Mouse (Mus musculus) liver, adult 2 months (tissue): Measurements from ENCODE around the gene Crocc2.

Experiments used
- CTCF ChIP-seq: fragments of 200-500 bp; IDR thresholded peaks from 2 replicates; pipeline ENCODE4 v1.5.1; 2011; ENCODE audit warnings: low read depth, low read length, control low read depth
- POLR2A ChIP-seq: fragments of 200-500 bp; IDR thresholded peaks from 2 replicates; pipeline ENCODE4 v1.6.1; 2011; ENCODE audit warnings: low read length, control low read depth; ENCODE audit not compliant: insufficient read depth; ENCODE audit errors: extremely low read depth

DNA sequence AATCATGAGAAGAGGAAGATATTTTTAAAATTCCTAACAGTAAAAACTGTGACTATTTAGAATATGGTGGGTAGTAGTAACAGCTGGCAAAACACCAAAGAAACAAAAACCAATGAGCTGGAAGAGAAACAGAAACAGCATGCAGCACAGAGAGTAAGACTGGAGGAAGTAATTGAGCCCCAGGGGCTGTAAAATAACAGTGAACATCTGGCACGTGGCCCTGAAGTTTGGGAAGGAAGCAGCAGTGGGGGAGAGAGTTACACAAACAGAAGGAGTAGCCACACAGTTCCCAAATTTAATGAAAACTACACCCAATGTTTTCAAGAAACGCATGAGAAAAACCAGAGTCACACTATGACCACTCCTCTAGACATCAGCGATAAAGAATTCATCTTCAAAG, 98.7 kb downstream of the Crocc2 start:
- TF ChIP-seq CTCF: no peak
- TF ChIP-seq POLR2A: no peak
